Mouse (Mus musculus) 3T3-L1 (cell line): ENCODE results near the gene Cacna1c.

Experiments
- DNase-seq: peaks from one replicate; pipeline ENCODE4 v3.0.0-alpha.2; 2015; ENCODE audit warnings: low read depth, low spot score

Gene Cacna1c

GRCm38 (mm10) chr6:118678031-118678430, 518.2 kb downstream of the Cacna1c start:
- DNase-seq = no peak

- DNase-seq = no peak
Measured at GRCm38 (mm10) chr6:118677306-118677705, 518.9 kb downstream of the Cacna1c start.

- no peak for DNase-seq
Measured at GRCm38 (mm10) chr6:118674781-118675180, 521.4 kb downstream of the Cacna1c start.

GRCm38 (mm10) chr6:118673974-118674695, 522.1 kb downstream of the Cacna1c start:
- no peak for DNase-seq

- DNase-seq = no peak
Measured at GRCm38 (mm10) chr6:118653331-118653730, 542.9 kb downstream of the Cacna1c start.

GRCm38 (mm10) chr6:118649121-118649783, 547.0 kb downstream of the Cacna1c start:
- peak; percentile 52 for DNase-seq

GRCm38 (mm10) chr6:118646265-118647061, 549.8 kb downstream of the Cacna1c start:
- DNase-seq = peak; percentile 89

- no peak for DNase-seq
Measured at GRCm38 (mm10) chr6:118644866-118645265, 551.4 kb downstream of the Cacna1c start.

- DNase-seq = no peak
Measured at GRCm38 (mm10) chr6:118643541-118643940, 552.7 kb downstream of the Cacna1c start.

- DNase-seq = peak; percentile 37
Measured at GRCm38 (mm10) chr6:118641671-118642325, 554.4 kb downstream of the Cacna1c start.

- DNase-seq = peak; percentile 77
Measured at GRCm38 (mm10) chr6:118639816-118640215, 556.4 kb downstream of the Cacna1c start.

- DNase-seq = no peak
Measured at GRCm38 (mm10) chr6:118638911-118639310, 557.3 kb downstream of the Cacna1c start.

- DNase-seq = no peak
Measured at GRCm38 (mm10) chr6:118632491-118632890, 563.7 kb downstream of the Cacna1c start.

GRCm38 (mm10) chr6:118630006-118630405, 566.2 kb downstream of the Cacna1c start:
- DNase-seq = peak; percentile 59

- peak; percentile 52 for DNase-seq
Measured at GRCm38 (mm10) chr6:118626246-118626645, 570.0 kb downstream of the Cacna1c start.

- DNase-seq = no peak
Measured at GRCm38 (mm10) chr6:118623609-118624008, 572.6 kb downstream of the Cacna1c start.

- DNase-seq = peak; percentile 87
Measured at GRCm38 (mm10) chr6:118621866-118622265, 574.4 kb downstream of the Cacna1c start.

GRCm38 (mm10) chr6:118621406-118621805, 574.8 kb downstream of the Cacna1c start:
- peak; percentile 72 for DNase-seq

- no peak for DNase-seq
Measured at GRCm38 (mm10) chr6:118608906-118609305, 587.3 kb downstream of the Cacna1c start.

GRCm38 (mm10) chr6:118605974-118606373, 590.2 kb downstream of the Cacna1c start:
- DNase-seq = peak; percentile 33

GRCm38 (mm10) chr6:118603825-118604224, 592.4 kb downstream of the Cacna1c start:
- no peak for DNase-seq

- DNase-seq = no peak
Measured at GRCm38 (mm10) chr6:118595681-118596055, 600.5 kb downstream of the Cacna1c start.
